Mouse (Mus musculus) midbrain, embryonic 14.5 days (tissue): ENCODE results near the gene Mocs1. TPM values are rescaled to one million over a fixed set of nuclear protein-coding genes. Genes with fewer than 3 reads are reported as not detected.

ENCODE experiments used
- ATAC-seq: fragments of 200-750 bp; cut with Nextera tagmentation; 2 replicates; pipeline ENCODE4 v1.8.0; 2017; ENCODE audit warnings: moderate number of reproducible peaks, moderate library complexity; ENCODE audit not compliant: low FRiP score, low TSS enrichment
- DNase-seq: peaks from one replicate; pipeline ENCODE4 v3.0.0-alpha.2; 2015
- H3K27ac ChIP-seq: fragments of 300-500 bp; sonication (generic); replicated peaks from 2 replicates; pipeline ENCODE4 v1.5.1; 2014; ENCODE audit warnings: mild to moderate bottlenecking, low read depth, low read length, moderate library complexity
- H3K27me3 ChIP-seq: fragments of 300-500 bp; sonication (generic); 2 replicates; pipeline ENCODE4 v1.6.1; 2014; ENCODE audit warnings: low read length, control low read depth, mixed read lengths; ENCODE audit not compliant: control insufficient read depth, insufficient read depth
- H3K36me3 ChIP-seq: fragments of 300-500 bp; sonication (generic); 2 replicates; pipeline ENCODE4 v1.6.1; 2014; ENCODE audit warnings: low read length, control low read depth; ENCODE audit not compliant: control insufficient read depth, insufficient read depth
- H3K4me1 ChIP-seq: fragments of 300-500 bp; sonication (generic); 2 replicates; pipeline ENCODE4 v1.6.1; 2014; ENCODE audit warnings: mild to moderate bottlenecking, antibody characterized with exemption, low read length, control low read depth; ENCODE audit not compliant: control insufficient read depth, insufficient read depth
- H3K4me2 ChIP-seq: fragments of 300-500 bp; sonication (generic); 2 replicates; pipeline ENCODE4 v1.6.1; 2014; ENCODE audit warnings: mild to moderate bottlenecking, low read length, moderate library complexity
- H3K4me3 ChIP-seq: fragments of 300-500 bp; sonication (generic); replicated peaks from 2 replicates; pipeline ENCODE4 v1.5.1; 2014; ENCODE audit warnings: low read depth, low read length
- H3K9ac ChIP-seq: fragments of 300-500 bp; sonication (generic); replicated peaks from 2 replicates; pipeline ENCODE4 v1.6.1; 2014; ENCODE audit warnings: mild to moderate bottlenecking, low read length, moderate library complexity
- H3K9me3 ChIP-seq: fragments of 300-500 bp; sonication (generic); 2 replicates; pipeline ENCODE4 v1.6.1; 2016; ENCODE audit warnings: low read length, control low read depth, mixed read lengths; ENCODE audit not compliant: control insufficient read depth
- WGBS: fragments of 180-500 bp; shearing (Covaris S2); extraction: QIAGEN DNeasy Blood & Tissue Kit; methylation state at CpG from one replicate; pipeline ENCODE4 v1.1.7; 2014; 5-methylcytosine and 5-hydroxymethylcytosine counted together
- polyA plus RNA-seq: library from polyadenylated mRNA; unstranded; fragments of >200 nt; fragmentation: Nextera tagmentation; extraction: Ambion mirVana; gene quantifications from 2 replicates; pipeline ENCODE4 v1.2.1, GENCODE M21; 2014

Mocs1 gene
- polyA plus RNA-seq, 1 experiment from 2014 or later = 4.0 TPM

DNA sequence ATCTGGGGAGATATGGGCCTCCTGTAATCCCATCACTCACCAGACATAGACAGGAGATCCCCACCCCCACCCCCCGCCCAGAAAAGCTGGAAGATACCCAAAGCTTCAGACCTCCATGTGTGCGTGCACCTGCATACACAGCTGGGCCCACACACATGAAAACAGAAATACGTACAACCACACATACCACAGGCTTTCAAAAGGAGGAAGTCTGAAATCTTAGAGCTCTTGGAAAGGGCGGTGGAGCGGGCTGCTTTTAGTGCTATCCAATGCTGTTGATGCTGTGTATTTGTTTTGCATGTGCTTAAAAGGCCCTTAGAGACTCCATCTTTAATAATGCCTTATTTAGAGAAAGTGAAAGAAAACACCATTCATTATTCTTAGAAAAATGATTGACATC lies 22.2 kb upstream of the Mocs1 start:
- Histone ChIP-seq H3K9ac (no peak overlapping the region), H3K4me2 (no peak overlapping the region), H3K27ac (no peak overlapping the region), H3K4me1 (no peaks in the 10 kb centered on the region), H3K9me3 (no peaks in the 10 kb centered on the region), H3K36me3 (no peaks in the 10 kb centered on the region), H3K4me3 (no peak overlapping the region), H3K27me3 (no peaks in the 10 kb centered on the region)
- DNase-seq = no peak
- 89% methylated on average over 5 of the region's 5 CpGs for WGBS
- no peak for ATAC-seq

DNA sequence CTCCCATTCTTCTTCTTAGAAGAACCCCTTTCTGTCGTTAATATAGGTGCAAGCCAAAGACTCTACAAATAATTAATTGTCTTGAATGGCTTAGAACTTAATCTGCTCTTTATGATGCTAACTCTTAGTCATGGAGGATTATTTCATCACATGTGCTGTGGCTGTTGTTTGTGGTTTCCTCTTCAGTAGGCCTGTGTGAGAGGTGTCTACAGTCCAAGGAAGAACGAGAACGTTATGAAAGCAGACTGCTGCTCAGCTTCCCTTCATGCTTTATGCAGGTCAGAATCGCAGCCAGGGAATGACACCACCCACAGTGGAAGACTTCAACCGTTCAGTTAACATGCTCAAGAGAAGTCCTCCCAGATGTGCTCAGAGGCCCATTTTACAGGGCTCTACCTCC lies 15.2 kb upstream of the Mocs1 start:
- no peaks in the 10 kb centered on the region for H3K4me1 ChIP-seq
- no peaks in the 10 kb centered on the region for H3K36me3 ChIP-seq
- no peak overlapping the region for H3K4me2 ChIP-seq
- H3K4me3 ChIP-seq = no peak overlapping the region
- H3K27ac ChIP-seq = no peak overlapping the region
- H3K9me3 ChIP-seq = no peaks in the 10 kb centered on the region
- WGBS = 73% methylated on average over 5 of the region's 5 CpGs
- H3K9ac ChIP-seq = no peak overlapping the region
- H3K27me3 ChIP-seq = no peaks in the 10 kb centered on the region
- ATAC-seq = no peak
- DNase-seq = no peak

- H3K27ac ChIP-seq = no peak overlapping the region
- no peaks in the 10 kb centered on the region for H3K4me1 ChIP-seq
- no peak overlapping the region for H3K4me3 ChIP-seq
- H3K9me3 ChIP-seq = no peaks in the 10 kb centered on the region
- H3K36me3 ChIP-seq = no peaks in the 10 kb centered on the region
- H3K4me2 ChIP-seq = no peak overlapping the region
- DNase-seq (peak; percentile 39), ATAC-seq (no peak)
- WGBS = 60% methylated on average over 3 of the region's 3 CpGs
- H3K27me3 ChIP-seq = no peaks in the 10 kb centered on the region
- H3K9ac ChIP-seq = no peak overlapping the region
Observed at GRCm38 (mm10) chr17:49413554-49413953, 14.6 kb upstream of the Mocs1 start.

- H3K4me1 ChIP-seq = no peaks in the 10 kb centered on the region
- ATAC-seq (no peak), DNase-seq (no peak)
- H3K4me3 ChIP-seq = no peak overlapping the region
- no peaks in the 10 kb centered on the region; the same call in 1 of the 2 replicates for H3K27me3 ChIP-seq
- no peak overlapping the region for H3K9ac ChIP-seq
- H3K36me3 ChIP-seq = no peaks in the 10 kb centered on the region
- no peak overlapping the region for H3K4me2 ChIP-seq
- WGBS = 69% methylated on average over 3 of the region's 3 CpGs
- H3K9me3 ChIP-seq = no peaks in the 10 kb centered on the region
- H3K27ac ChIP-seq = no peak overlapping the region
Observed at GRCm38 (mm10) chr17:49416228-49416627, 11.9 kb upstream of the Mocs1 start.

- Histone ChIP-seq H3K27ac (no peak overlapping the region), H3K9ac (no peak overlapping the region), H3K9me3 (no peaks in the 10 kb centered on the region), H3K4me2 (no peak overlapping the region), H3K27me3 (no peaks in the 10 kb centered on the region; the same call in 1 of the 2 replicates), H3K36me3 (no peaks in the 10 kb centered on the region), H3K4me3 (no peak overlapping the region), H3K4me1 (no peaks in the 10 kb centered on the region)
- ATAC-seq (no peak), DNase-seq (no peak)
- 82% methylated on average over 6 of the region's 6 CpGs for WGBS
Observed at GRCm38 (mm10) chr17:49419813-49420212, 8.3 kb upstream of the Mocs1 start.

- ATAC-seq (no peak), DNase-seq (no peak)
- Histone ChIP-seq H3K4me1 (no peaks in the 10 kb centered on the region), H3K9ac (no peak overlapping the region), H3K4me2 (no peak overlapping the region), H3K9me3 (no peaks in the 10 kb centered on the region), H3K36me3 (no peaks in the 10 kb centered on the region), H3K27ac (no peak overlapping the region), H3K4me3 (no peak overlapping the region), H3K27me3 (no peaks in the 10 kb centered on the region; the same call in 1 of the 2 replicates)
- WGBS = 79% methylated on average over 3 of the region's 3 CpGs
Observed at GRCm38 (mm10) chr17:49422286-49423066, 5.7 kb upstream of the Mocs1 start.

DNA sequence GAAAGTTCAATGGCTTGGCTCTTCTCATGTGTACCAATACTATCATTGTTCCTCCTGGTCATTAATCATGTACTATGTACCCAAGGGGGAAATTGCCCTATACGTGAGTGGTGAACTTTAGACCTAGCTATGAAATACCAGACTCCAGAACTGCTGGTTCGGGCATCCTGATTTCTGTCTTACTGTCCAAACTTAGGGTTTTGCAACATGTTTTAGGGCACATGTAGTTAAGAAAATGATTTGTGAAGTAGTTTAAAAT lies 5.2 kb upstream of the Mocs1 start:
- ATAC-seq = no peak
- Histone ChIP-seq H3K4me2 (no peak overlapping the region), H3K27me3 (no peaks in the 10 kb centered on the region; the same call in 1 of the 2 replicates), H3K4me1 (no peaks in the 10 kb centered on the region), H3K4me3 (no peak overlapping the region), H3K9ac (no peak overlapping the region), H3K9me3 (no peaks in the 10 kb centered on the region), H3K27ac (no peak overlapping the region), H3K36me3 (no peaks in the 10 kb centered on the region)
- no peak for DNase-seq
- 95% methylated on average over 2 of the region's 2 CpGs for WGBS

- no peak for DNase-seq
- Histone ChIP-seq H3K9ac (no peak overlapping the region), H3K4me1 (peaks cover 4% of the 10 kb centered on the region; the same call in 1 of the 2 replicates), H3K27ac (no peak overlapping the region), H3K27me3 (no peaks in the 10 kb centered on the region; the same call in 1 of the 2 replicates), H3K4me2 (no peak overlapping the region), H3K36me3 (no peaks in the 10 kb centered on the region), H3K9me3 (no peaks in the 10 kb centered on the region), H3K4me3 (no peak overlapping the region)
- 89% methylated on average over 3 of the region's 3 CpGs for WGBS
- ATAC-seq = no peak
Observed at GRCm38 (mm10) chr17:49423872-49424271, 4.3 kb upstream of the Mocs1 start.

- Histone ChIP-seq H3K27ac (no peak overlapping the region), H3K4me2 (peak overlapping the region; percentile 90), H3K27me3 (no peaks in the 10 kb centered on the region), H3K4me1 (peaks cover 9% of the 10 kb centered on the region; the same call in 1 of the 2 replicates), H3K9me3 (no peaks in the 10 kb centered on the region), H3K36me3 (no peaks in the 10 kb centered on the region), H3K4me3 (peak overlapping the region; percentile 72), H3K9ac (no peak overlapping the region)
- DNase-seq = peak; percentile 49
- ATAC-seq = peak; percentile 27; the same call in 1 of the 2 replicates
- 18% methylated on average over 9 of the region's 9 CpGs for WGBS
Observed at GRCm38 (mm10) chr17:49427631-49428238, 427 bp upstream of the Mocs1 start.
